Mouse (Mus musculus): ENCODE measurements at regions not wholly inside any gene's neighbourhood (a gene's known extent, or its start where the extent isn't known, plus 50 kb on each side); places are given as distances from the start of the nearest gene placed in this dataset.

- Histone ChIP-seq H3K4me1 (ENCODE audit: control insufficient read depth, insufficient read depth, low read length) (no peaks in the 10 kb centered on the region), H3K4me3 (ENCODE audit: insufficient read depth, low read length) (no peak overlapping the region), H3K27ac (ENCODE audit: insufficient read depth, low read length) (no peak overlapping the region)
- TF ChIP-seq CTCF (IDR thresholded peaks at IDR 0.05; ENCODE audit: extremely low read depth, insufficient read depth, low read length) (no peak), POLR2A (IDR thresholded peaks at IDR 0.05; ENCODE audit: extremely low read depth, insufficient read depth, low read length) (no peak)
Measured at GRCm38 (mm10) chr6:95921737-95922136, 191.2 kb upstream of the Fam19a1 start.

GRCm38 (mm10) chr6:95934561-95934960 lies 178.4 kb upstream of the Fam19a1 start:
- H3K4me3 ChIP-seq (ENCODE audit: insufficient read depth, low read length) = no peak overlapping the region

DNA sequence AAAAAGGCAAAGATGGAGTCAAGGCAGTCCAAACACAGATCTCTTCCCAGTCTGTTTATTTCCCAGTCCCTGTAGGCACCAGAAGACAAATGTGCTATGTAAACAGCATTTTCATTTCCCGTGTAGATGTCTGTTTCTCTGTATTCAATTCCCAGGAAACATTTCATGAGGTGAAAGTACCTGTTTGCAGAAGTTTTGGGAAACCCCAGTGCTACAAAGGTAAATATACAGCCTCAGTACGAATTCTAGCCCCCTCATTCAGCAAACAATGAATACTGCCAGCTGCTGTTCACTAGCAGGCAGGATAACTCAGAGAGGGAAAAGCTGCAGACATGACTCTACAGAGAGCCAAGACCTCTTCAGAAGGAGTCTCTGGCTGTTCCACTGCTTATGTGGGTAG lies 176.4 kb upstream of the Fam19a1 start:
- Histone ChIP-seq H3K27ac (ENCODE audit: insufficient read depth, low read length) (no peak overlapping the region), H3K4me1 (ENCODE audit: control insufficient read depth, insufficient read depth, low read length) (no peaks in the 10 kb centered on the region), H3K4me3 (ENCODE audit: insufficient read depth, low read length) (no peak overlapping the region)
- TF ChIP-seq POLR2A (IDR thresholded peaks at IDR 0.05; ENCODE audit: extremely low read depth, insufficient read depth, low read length) (no peak), CTCF (IDR thresholded peaks at IDR 0.05; ENCODE audit: extremely low read depth, insufficient read depth, low read length) (no peak)

More at GRCm38 (mm10) chr6:95934561-95934960, 178.4 kb upstream of the Fam19a1 start:
- no peak overlapping the region for H3K27ac ChIP-seq (ENCODE audit: insufficient read depth, low read length)
- H3K4me1 ChIP-seq (ENCODE audit: control insufficient read depth, insufficient read depth, low read length) = no peaks in the 10 kb centered on the region
- TF ChIP-seq CTCF (IDR thresholded peaks at IDR 0.05; ENCODE audit: extremely low read depth, insufficient read depth, low read length) = no peak
- no peak for TF ChIP-seq POLR2A (IDR thresholded peaks at IDR 0.05; ENCODE audit: extremely low read depth, insufficient read depth, low read length)

- TF ChIP-seq POLR2A (IDR thresholded peaks at IDR 0.05; ENCODE audit: extremely low read depth, insufficient read depth, low read length) (no peak), CTCF (IDR thresholded peaks at IDR 0.05; ENCODE audit: extremely low read depth, insufficient read depth, low read length) (no peak)
- no peak overlapping the region for H3K27ac ChIP-seq (ENCODE audit: insufficient read depth, low read length)
- no peak overlapping the region for H3K4me3 ChIP-seq (ENCODE audit: insufficient read depth, low read length)
- H3K4me1 ChIP-seq (ENCODE audit: control insufficient read depth, insufficient read depth, low read length) = no peaks in the 10 kb centered on the region
Measured at GRCm38 (mm10) chr6:95939052-95939451, 173.9 kb upstream of the Fam19a1 start.

GRCm38 (mm10) chr6:95960745-95961144 lies 152.2 kb upstream of the Fam19a1 start:
- Histone ChIP-seq H3K27ac (ENCODE audit: insufficient read depth, low read length) (no peak overlapping the region), H3K4me1 (ENCODE audit: control insufficient read depth, insufficient read depth, low read length) (no peaks in the 10 kb centered on the region), H3K4me3 (ENCODE audit: insufficient read depth, low read length) (no peak overlapping the region)
- TF ChIP-seq POLR2A (IDR thresholded peaks at IDR 0.05; ENCODE audit: extremely low read depth, insufficient read depth, low read length) = no peak
- TF ChIP-seq CTCF (IDR thresholded peaks at IDR 0.05; ENCODE audit: extremely low read depth, insufficient read depth, low read length) = no peak

GRCm38 (mm10) chr6:95966231-95966630 lies 146.7 kb upstream of the Fam19a1 start:
- no peak overlapping the region for H3K27ac ChIP-seq (ENCODE audit: insufficient read depth, low read length)

DNA sequence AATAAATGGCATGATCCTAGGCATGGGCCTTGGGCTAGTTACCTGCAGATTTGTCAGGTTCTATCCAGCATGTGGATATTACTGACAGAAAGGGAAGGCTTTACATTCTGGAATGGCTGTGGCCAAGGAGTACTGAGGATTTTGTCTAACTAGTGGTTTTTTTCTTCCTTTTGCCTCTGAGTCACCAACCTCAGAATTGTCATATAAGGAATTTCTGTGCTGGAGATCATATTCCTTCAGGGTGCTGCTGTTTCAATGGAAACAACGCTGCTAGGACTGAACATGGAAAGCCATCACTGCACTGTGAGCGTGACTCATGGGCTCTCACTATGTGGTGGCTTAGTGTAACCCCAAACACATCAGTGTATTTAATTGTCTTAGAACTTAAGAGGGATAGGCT lies 137.0 kb upstream of the Fam19a1 start:
- Histone ChIP-seq H3K4me3 (ENCODE audit: insufficient read depth, low read length) (no peak overlapping the region), H3K27ac (ENCODE audit: insufficient read depth, low read length) (no peak overlapping the region), H3K4me1 (ENCODE audit: control insufficient read depth, insufficient read depth, low read length) (no peaks in the 10 kb centered on the region)
- no peak for TF ChIP-seq POLR2A (IDR thresholded peaks at IDR 0.05; ENCODE audit: extremely low read depth, insufficient read depth, low read length)
- no peak for TF ChIP-seq CTCF (IDR thresholded peaks at IDR 0.05; ENCODE audit: extremely low read depth, insufficient read depth, low read length)

More at GRCm38 (mm10) chr6:95966231-95966630, 146.7 kb upstream of the Fam19a1 start:
- TF ChIP-seq CTCF (IDR thresholded peaks at IDR 0.05; ENCODE audit: extremely low read depth, insufficient read depth, low read length) = no peak
- no peak for TF ChIP-seq POLR2A (IDR thresholded peaks at IDR 0.05; ENCODE audit: extremely low read depth, insufficient read depth, low read length)
- Histone ChIP-seq H3K4me1 (ENCODE audit: control insufficient read depth, insufficient read depth, low read length) (no peaks in the 10 kb centered on the region), H3K4me3 (ENCODE audit: insufficient read depth, low read length) (no peak overlapping the region)

GRCm38 (mm10) chr6:95997037-95997436 lies 115.9 kb upstream of the Fam19a1 start:
- H3K27ac ChIP-seq (ENCODE audit: insufficient read depth, low read length) = no peak overlapping the region
- TF ChIP-seq CTCF (IDR thresholded peaks at IDR 0.05; ENCODE audit: extremely low read depth, insufficient read depth, low read length) = no peak
- TF ChIP-seq POLR2A (IDR thresholded peaks at IDR 0.05; ENCODE audit: extremely low read depth, insufficient read depth, low read length) = no peak
- no peak overlapping the region for H3K4me3 ChIP-seq (ENCODE audit: insufficient read depth, low read length)
- H3K4me1 ChIP-seq (ENCODE audit: control insufficient read depth, insufficient read depth, low read length) = peaks cover 2% of the 10 kb centered on the region; the same call in 1 of the 2 replicates

GRCm38 (mm10) chr6:95997741-95998140 lies 115.2 kb upstream of the Fam19a1 start:
- H3K27ac ChIP-seq (ENCODE audit: insufficient read depth, low read length) = no peak overlapping the region
- no peak overlapping the region for H3K4me3 ChIP-seq (ENCODE audit: insufficient read depth, low read length)
- no peak for TF ChIP-seq CTCF (IDR thresholded peaks at IDR 0.05; ENCODE audit: extremely low read depth, insufficient read depth, low read length)
- TF ChIP-seq POLR2A (IDR thresholded peaks at IDR 0.05; ENCODE audit: extremely low read depth, insufficient read depth, low read length) = no peak
- peaks cover 2% of the 10 kb centered on the region; the same call in 1 of the 2 replicates for H3K4me1 ChIP-seq (ENCODE audit: control insufficient read depth, insufficient read depth, low read length)

DNA sequence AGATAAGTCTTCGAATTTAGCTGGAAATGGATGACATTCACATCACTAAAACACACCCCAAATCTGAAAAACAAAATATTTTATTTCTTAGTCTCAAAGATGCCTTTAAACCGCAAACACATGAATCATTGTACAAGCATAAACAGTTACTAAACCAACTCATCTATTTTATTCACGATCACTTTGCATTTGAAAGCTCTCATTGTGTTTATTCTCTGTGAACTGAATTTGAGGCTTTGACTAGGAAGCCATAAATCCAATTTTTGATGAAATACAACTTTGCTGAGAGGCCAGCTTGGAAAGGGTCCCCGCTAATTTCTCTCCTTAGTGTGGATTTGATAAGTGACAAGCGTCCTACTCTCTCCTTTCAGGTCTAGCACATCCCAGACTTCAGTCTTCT lies 113.5 kb upstream of the Fam19a1 start:
- Histone ChIP-seq H3K4me3 (ENCODE audit: insufficient read depth, low read length) (no peak overlapping the region), H3K4me1 (ENCODE audit: control insufficient read depth, insufficient read depth, low read length) (peaks cover 2% of the 10 kb centered on the region; the same call in 1 of the 2 replicates), H3K27ac (ENCODE audit: insufficient read depth, low read length) (no peak overlapping the region)
- TF ChIP-seq CTCF (IDR thresholded peaks at IDR 0.05; ENCODE audit: extremely low read depth, insufficient read depth, low read length) (no peak), POLR2A (IDR thresholded peaks at IDR 0.05; ENCODE audit: extremely low read depth, insufficient read depth, low read length) (no peak)
